Mouse (Mus musculus) thymus, adult 2 months (tissue): ENCODE measurements at regions not wholly inside any gene's neighbourhood (a gene's known extent, or its start where the extent isn't known, plus 50 kb on each side); places are given as distances from the start of the nearest gene placed in this dataset.

ENCODE experiments used
- CTCF ChIP-seq: fragments of 200-500 bp; IDR thresholded peaks from 2 replicates; pipeline ENCODE4 v1.5.1; 2012; ENCODE audit warnings: mild to moderate bottlenecking, control low read depth, low read length, moderate library complexity, borderline replicate concordance; ENCODE audit not compliant: control insufficient read depth, poor library complexity, insufficient read depth; ENCODE audit errors: extremely low read depth
- POLR2A ChIP-seq: fragments of 200-500 bp; IDR thresholded peaks from 2 replicates; pipeline ENCODE4 v1.6.1; 2012; ENCODE audit warnings: mild to moderate bottlenecking, low read length, control low read depth, moderate library complexity; ENCODE audit not compliant: control insufficient read depth, poor library complexity, insufficient read depth; ENCODE audit errors: extremely low read depth

GRCm38 (mm10) chr5:75336454-75336853 lies 184.4 kb downstream of the Pdgfra start:
- TF ChIP-seq CTCF, result no peak
- TF ChIP-seq POLR2A, result no peak
